Mouse (Mus musculus) CH12.LX (cell line): ENCODE data around the gene Olfr1183.

ENCODE experiments used
- CTCF ChIP-seq, 2 experiments: IDR thresholded peaks in 1 of 2; conservative IDR thresholded peaks in 1 of 2; 2 replicates each; pipeline ENCODE4 v1.5.1; 2011 to 2012; ENCODE audit warnings: low read depth in 2 of 2, low read length in 2 of 2, improper control_type of control experiment in 1 of 2, inconsistent platforms in 1 of 2, mild to moderate bottlenecking in 1 of 2, moderate library complexity in 1 of 2
- ETS1 ChIP-seq: conservative IDR thresholded peaks from 2 replicates; pipeline ENCODE4 v1.6.1; 2012; ENCODE audit warnings: low read depth, mild to moderate bottlenecking, inconsistent platforms, low read length, improper control_type of control experiment, moderate library complexity
- GABPA ChIP-seq: IDR thresholded peaks from 2 replicates; pipeline ENCODE4 v1.6.1; 2012; ENCODE audit warnings: low read depth, low read length, improper control_type of control experiment, inconsistent platforms; ENCODE audit not compliant: insufficient replicate concordance
- HCFC1 ChIP-seq: IDR thresholded peaks from 2 replicates; pipeline ENCODE4 v1.6.1; 2012; ENCODE audit warnings: low read depth, mild to moderate bottlenecking, inconsistent platforms, low read length, improper control_type of control experiment
- KAT2A ChIP-seq: IDR thresholded peaks from 2 replicates; pipeline ENCODE4 v1.6.1; 2012; ENCODE audit warnings: low read length, improper control_type of control experiment, inconsistent platforms; ENCODE audit not compliant: insufficient replicate concordance
- MAX ChIP-seq: IDR thresholded peaks from 2 replicates; pipeline ENCODE4 v1.6.1; 2011; ENCODE audit warnings: low read length, improper control_type of control experiment
- NRF1 ChIP-seq: IDR thresholded peaks from 2 replicates; pipeline ENCODE4 v1.6.1; 2014; ENCODE audit warnings: low read depth, mild to moderate bottlenecking, inconsistent platforms, low read length, improper control_type of control experiment, moderate library complexity
- POLR2A ChIP-seq: IDR thresholded peaks from 2 replicates; pipeline ENCODE4 v1.6.1; 2011; ENCODE audit warnings: low read depth, mild to moderate bottlenecking, improper control_type of control experiment, low read length
- TCF12 ChIP-seq: IDR thresholded peaks from 2 replicates; pipeline ENCODE4 v1.6.1; 2014; ENCODE audit warnings: low read depth, mild to moderate bottlenecking, inconsistent platforms, low read length, improper control_type of control experiment
- UBTF ChIP-seq: IDR thresholded peaks from 2 replicates; pipeline ENCODE4 v1.6.1; 2012; ENCODE audit warnings: low read depth, mild to moderate bottlenecking, inconsistent platforms, low read length, improper control_type of control experiment, moderate library complexity
- ZNF384 ChIP-seq: IDR thresholded peaks from 2 replicates; pipeline ENCODE4 v1.6.1; 2012; ENCODE audit warnings: low read depth, low read length, improper control_type of control experiment, inconsistent platforms

DNA sequence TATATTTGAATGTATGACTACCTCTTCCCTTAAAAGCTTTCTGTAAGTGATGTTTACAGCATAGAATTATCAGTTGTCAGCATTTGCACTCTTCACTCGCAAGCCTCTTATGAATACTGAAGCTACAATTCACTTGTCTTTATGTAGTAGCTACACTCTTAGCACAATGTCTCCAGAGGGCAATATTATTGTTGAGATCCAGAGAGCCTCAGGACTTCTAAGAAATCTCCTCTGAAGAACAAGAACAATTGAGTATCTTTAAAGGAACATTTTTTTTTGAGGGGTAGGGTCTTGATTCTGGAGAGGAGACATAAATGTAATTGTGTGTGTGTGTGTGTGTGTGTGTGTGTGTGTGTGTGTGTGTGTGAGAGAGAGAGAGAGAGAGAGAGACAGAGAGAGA is 28.6 kb upstream of the Olfr1183 start, which contains the start of gene Olfr1181:
- no peak for TF ChIP-seq MAX
- no peak for TF ChIP-seq CTCF (conservative IDR thresholded peaks at IDR 0.05 in 1 of 2, IDR thresholded peaks at IDR 0.05 in 1 of 2; ENCODE audit: low read depth in 2 of 2, low read length in 2 of 2)
- no peak for TF ChIP-seq POLR2A
- TF ChIP-seq ETS1 = no peak
- TF ChIP-seq TCF12 = no peak
- TF ChIP-seq HCFC1 = no peak
- no peak for TF ChIP-seq GABPA
- TF ChIP-seq KAT2A = no peak
- no peak for TF ChIP-seq UBTF
- TF ChIP-seq NRF1 = no peak
- TF ChIP-seq ZNF384 = no peak
